Mouse (Mus musculus): ENCODE measurements at regions not wholly inside any gene's neighbourhood (a gene's known extent, or its start where the extent isn't known, plus 50 kb on each side); places are given as distances from the start of the nearest gene placed in this dataset.

GRCm38 (mm10) chr14:61701131-61701530 lies 93.9 kb downstream of the Kcnrg start:
- Histone ChIP-seq H3K9ac (ENCODE audit: low read depth, low read length) (no peak overlapping the region), H3K36me3 (ENCODE audit: control insufficient read depth, insufficient read depth, low read length) (no peaks in the 10 kb centered on the region), H3K4me1 (replicated peaks; ENCODE audit: control insufficient read depth, insufficient read depth, low read length) (no peaks in the 10 kb centered on the region), H3K4me3 (ENCODE audit: low read depth, low read length) (no peak overlapping the region), H3K27me3 (ENCODE audit: control insufficient read depth, insufficient read depth, low read length) (no peaks in the 10 kb centered on the region), H3K9me3 (ENCODE audit: control insufficient read depth, low read length) (no peaks in the 10 kb centered on the region), H3K4me2 (replicated peaks; ENCODE audit: low read depth, low read length) (no peak overlapping the region), H3K27ac (ENCODE audit: low read depth, low read length) (no peak overlapping the region)
- 72% methylated on average over 10 of the region's 10 CpGs for WGBS
- ATAC-seq (ENCODE audit: low FRiP score) (no peak), DNase-seq (ENCODE audit: low spot score) (no peak)

GRCm38 (mm10) chr14:61703916-61704315 lies 96.7 kb downstream of the Kcnrg start:
- Histone ChIP-seq H3K9me3 (ENCODE audit: control insufficient read depth, low read length) (no peaks in the 10 kb centered on the region), H3K4me1 (replicated peaks; ENCODE audit: control insufficient read depth, insufficient read depth, low read length) (no peaks in the 10 kb centered on the region), H3K4me3 (ENCODE audit: low read depth, low read length) (no peak overlapping the region), H3K36me3 (ENCODE audit: control insufficient read depth, insufficient read depth, low read length) (no peaks in the 10 kb centered on the region), H3K27ac (ENCODE audit: low read depth, low read length) (no peak overlapping the region), H3K9ac (ENCODE audit: low read depth, low read length) (no peak overlapping the region), H3K4me2 (replicated peaks; ENCODE audit: low read depth, low read length) (no peak overlapping the region), H3K27me3 (ENCODE audit: control insufficient read depth, insufficient read depth, low read length) (no peaks in the 10 kb centered on the region)
- DNase-seq (ENCODE audit: low spot score) (no peak), ATAC-seq (ENCODE audit: low FRiP score) (no peak)
- 78% methylated on average over 3 of the region's 3 CpGs for WGBS

DNA sequence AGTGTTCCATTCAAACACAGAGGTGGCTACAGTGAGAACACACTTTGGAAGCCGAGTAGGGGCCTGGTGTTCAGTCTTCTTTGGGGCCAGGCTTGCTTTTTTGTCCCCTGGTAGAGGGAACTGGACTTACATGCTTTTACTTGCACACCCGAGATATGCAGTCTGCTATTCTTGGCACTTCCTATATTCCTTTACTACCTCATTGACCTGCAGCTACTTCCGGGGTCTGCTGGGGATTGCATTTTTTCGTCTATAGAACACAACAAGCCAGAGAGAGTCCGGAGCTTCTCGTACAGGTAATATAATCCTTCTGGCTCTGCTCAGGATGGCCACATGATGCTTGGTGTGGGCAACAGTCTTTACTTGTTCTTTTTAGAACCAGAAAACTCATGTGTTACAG lies 99.7 kb downstream of the Kcnrg start:
- Histone ChIP-seq H3K4me1 (replicated peaks; ENCODE audit: control insufficient read depth, insufficient read depth, low read length) (no peaks in the 10 kb centered on the region), H3K27me3 (ENCODE audit: control insufficient read depth, insufficient read depth, low read length) (no peaks in the 10 kb centered on the region), H3K36me3 (ENCODE audit: control insufficient read depth, insufficient read depth, low read length) (no peaks in the 10 kb centered on the region), H3K4me2 (replicated peaks; ENCODE audit: low read depth, low read length) (no peak overlapping the region), H3K9me3 (ENCODE audit: control insufficient read depth, low read length) (no peaks in the 10 kb centered on the region), H3K27ac (ENCODE audit: low read depth, low read length) (no peak overlapping the region), H3K9ac (ENCODE audit: low read depth, low read length) (no peak overlapping the region), H3K4me3 (ENCODE audit: low read depth, low read length) (no peak overlapping the region)
- 82% methylated on average over 6 of the region's 6 CpGs for WGBS
- no peak for DNase-seq (ENCODE audit: low spot score)
- ATAC-seq (ENCODE audit: low FRiP score): no peak

GRCm38 (mm10) chr14:61708331-61708730 lies 101.1 kb downstream of the Kcnrg start:
- H3K27ac ChIP-seq (ENCODE audit: low read depth, low read length): no peak overlapping the region
- H3K4me1 ChIP-seq (replicated peaks; ENCODE audit: control insufficient read depth, insufficient read depth, low read length): no peaks in the 10 kb centered on the region
- no peak overlapping the region for H3K9ac ChIP-seq (ENCODE audit: low read depth, low read length)
- H3K4me2 ChIP-seq (replicated peaks; ENCODE audit: low read depth, low read length): no peak overlapping the region
- H3K27me3 ChIP-seq (ENCODE audit: control insufficient read depth, insufficient read depth, low read length): no peaks in the 10 kb centered on the region
- H3K9me3 ChIP-seq (ENCODE audit: control insufficient read depth, low read length): no peaks in the 10 kb centered on the region
- no peak for DNase-seq (ENCODE audit: low spot score)
- H3K36me3 ChIP-seq (ENCODE audit: control insufficient read depth, insufficient read depth, low read length): no peaks in the 10 kb centered on the region
- 87% methylated on average over 6 of the region's 6 CpGs for WGBS
- H3K4me3 ChIP-seq (ENCODE audit: low read depth, low read length): no peak overlapping the region
- ATAC-seq (ENCODE audit: low FRiP score): no peak

GRCm38 (mm10) chr14:61715746-61716145 lies 108.5 kb downstream of the Kcnrg start:
- Histone ChIP-seq H3K9me3 (ENCODE audit: control insufficient read depth, low read length) (no peaks in the 10 kb centered on the region), H3K27ac (ENCODE audit: low read depth, low read length) (no peak overlapping the region), H3K4me1 (replicated peaks; ENCODE audit: control insufficient read depth, insufficient read depth, low read length) (no peaks in the 10 kb centered on the region), H3K9ac (ENCODE audit: low read depth, low read length) (no peak overlapping the region), H3K4me2 (replicated peaks; ENCODE audit: low read depth, low read length) (no peak overlapping the region), H3K36me3 (ENCODE audit: control insufficient read depth, insufficient read depth, low read length) (no peaks in the 10 kb centered on the region), H3K27me3 (ENCODE audit: control insufficient read depth, insufficient read depth, low read length) (no peaks in the 10 kb centered on the region), H3K4me3 (ENCODE audit: low read depth, low read length) (no peak overlapping the region)
- WGBS: 89% methylated on average over 4 of the region's 4 CpGs
- ATAC-seq (ENCODE audit: low FRiP score) (no peak), DNase-seq (ENCODE audit: low spot score) (no peak)

GRCm38 (mm10) chr14:61718392-61719124 lies 111.3 kb downstream of the Kcnrg start:
- Histone ChIP-seq H3K9ac (ENCODE audit: low read depth, low read length) (no peak overlapping the region), H3K36me3 (ENCODE audit: control insufficient read depth, insufficient read depth, low read length) (no peaks in the 10 kb centered on the region), H3K9me3 (ENCODE audit: control insufficient read depth, low read length) (no peaks in the 10 kb centered on the region), H3K27me3 (ENCODE audit: control insufficient read depth, insufficient read depth, low read length) (no peaks in the 10 kb centered on the region), H3K4me3 (ENCODE audit: low read depth, low read length) (no peak overlapping the region), H3K4me1 (replicated peaks; ENCODE audit: control insufficient read depth, insufficient read depth, low read length) (no peaks in the 10 kb centered on the region), H3K27ac (ENCODE audit: low read depth, low read length) (no peak overlapping the region), H3K4me2 (replicated peaks; ENCODE audit: low read depth, low read length) (no peak overlapping the region)
- ATAC-seq (ENCODE audit: low FRiP score): no peak
- no peak for DNase-seq (ENCODE audit: low spot score)
- 60% methylated on average over 4 of the region's 4 CpGs for whole genome bisulfite sequencing

DNA sequence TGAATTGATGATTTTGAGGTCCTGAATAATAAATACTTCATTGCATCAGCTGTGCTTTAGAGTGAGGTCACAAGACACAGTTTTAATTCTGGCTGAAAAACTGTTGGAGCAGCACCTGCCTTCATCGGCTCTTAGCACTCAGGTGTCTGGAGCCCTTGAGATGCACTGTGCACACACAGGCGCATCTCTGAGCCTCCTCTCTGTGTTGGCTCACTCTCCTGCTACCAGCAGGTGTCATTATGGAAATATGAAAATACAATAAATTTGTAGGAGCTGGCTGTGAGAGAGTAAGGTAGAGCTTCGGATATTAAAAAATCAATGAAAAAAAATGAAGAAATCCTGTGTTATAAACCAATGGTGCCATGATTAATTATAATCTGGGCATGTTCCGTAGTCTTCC lies 114.0 kb downstream of the Kcnrg start:
- ATAC-seq (ENCODE audit: low FRiP score) (no peak), DNase-seq (ENCODE audit: low spot score) (no peak)
- Histone ChIP-seq H3K27me3 (ENCODE audit: control insufficient read depth, insufficient read depth, low read length) (no peaks in the 10 kb centered on the region), H3K4me1 (replicated peaks; ENCODE audit: control insufficient read depth, insufficient read depth, low read length) (no peaks in the 10 kb centered on the region), H3K9ac (ENCODE audit: low read depth, low read length) (no peak overlapping the region), H3K4me3 (ENCODE audit: low read depth, low read length) (no peak overlapping the region), H3K27ac (ENCODE audit: low read depth, low read length) (no peak overlapping the region), H3K36me3 (ENCODE audit: control insufficient read depth, insufficient read depth, low read length) (no peaks in the 10 kb centered on the region), H3K4me2 (replicated peaks; ENCODE audit: low read depth, low read length) (no peak overlapping the region), H3K9me3 (ENCODE audit: control insufficient read depth, low read length) (no peaks in the 10 kb centered on the region)
- WGBS: 89% methylated on average over 4 of the region's 4 CpGs

DNA sequence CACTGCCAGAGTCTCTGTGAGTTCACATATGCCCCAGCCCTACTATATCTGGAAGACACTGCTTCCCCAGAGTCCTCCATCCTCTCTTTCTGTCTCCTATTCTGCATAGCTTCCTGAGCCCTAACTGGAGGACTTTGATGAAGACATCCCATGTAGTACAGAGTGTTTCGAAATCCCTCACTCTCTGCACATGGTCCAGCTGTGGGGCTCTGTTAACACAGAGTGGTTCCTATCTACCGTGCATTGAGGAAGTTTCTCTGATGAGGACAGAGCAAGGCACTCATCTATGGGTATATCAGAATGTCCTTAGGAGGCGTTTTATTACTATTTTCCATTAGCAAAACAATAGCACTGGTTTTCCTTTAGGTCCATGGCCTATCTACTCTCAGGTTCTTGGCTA lies 117.7 kb downstream of the Kcnrg start:
- WGBS: 87% methylated on average over 3 of the region's 3 CpGs
- Histone ChIP-seq H3K4me2 (replicated peaks; ENCODE audit: low read depth, low read length) (no peak overlapping the region), H3K4me3 (ENCODE audit: low read depth, low read length) (no peak overlapping the region), H3K9me3 (ENCODE audit: control insufficient read depth, low read length) (no peaks in the 10 kb centered on the region), H3K36me3 (ENCODE audit: control insufficient read depth, insufficient read depth, low read length) (no peaks in the 10 kb centered on the region), H3K27ac (ENCODE audit: low read depth, low read length) (no peak overlapping the region), H3K27me3 (ENCODE audit: control insufficient read depth, insufficient read depth, low read length) (no peaks in the 10 kb centered on the region), H3K4me1 (replicated peaks; ENCODE audit: control insufficient read depth, insufficient read depth, low read length) (no peaks in the 10 kb centered on the region), H3K9ac (ENCODE audit: low read depth, low read length) (no peak overlapping the region)
- DNase-seq (ENCODE audit: low spot score): no peak
- no peak for ATAC-seq (ENCODE audit: low FRiP score)

GRCm38 (mm10) chr14:61728562-61728961 lies 121.3 kb downstream of the Kcnrg start:
- no peak overlapping the region for H3K4me2 ChIP-seq (replicated peaks; ENCODE audit: low read depth, low read length)
- H3K27me3 ChIP-seq (ENCODE audit: control insufficient read depth, insufficient read depth, low read length): no peaks in the 10 kb centered on the region
- H3K4me1 ChIP-seq (replicated peaks; ENCODE audit: control insufficient read depth, insufficient read depth, low read length): no peaks in the 10 kb centered on the region
- 30% methylated on average over 5 of the region's 5 CpGs for WGBS
- no peak overlapping the region for H3K4me3 ChIP-seq (ENCODE audit: low read depth, low read length)
- ATAC-seq (ENCODE audit: low FRiP score) (no peak), DNase-seq (ENCODE audit: low spot score) (no peak)
- H3K9me3 ChIP-seq (ENCODE audit: control insufficient read depth, low read length): no peaks in the 10 kb centered on the region
- no peaks in the 10 kb centered on the region for H3K36me3 ChIP-seq (ENCODE audit: control insufficient read depth, insufficient read depth, low read length)
- H3K27ac ChIP-seq (ENCODE audit: low read depth, low read length): no peak overlapping the region
- no peak overlapping the region for H3K9ac ChIP-seq (ENCODE audit: low read depth, low read length)

Data from hindbrain, embryonic 11.5 days (tissue).